Mouse (Mus musculus): Measurements from ENCODE around the gene Hist1h2ao.
"Not testable (repeated sequence)": the region's sequence is repeated elsewhere in the genome, so short reads cannot be mapped to it uniquely, and the experiment has no call there.

The Hist1h2ao gene

DNA sequence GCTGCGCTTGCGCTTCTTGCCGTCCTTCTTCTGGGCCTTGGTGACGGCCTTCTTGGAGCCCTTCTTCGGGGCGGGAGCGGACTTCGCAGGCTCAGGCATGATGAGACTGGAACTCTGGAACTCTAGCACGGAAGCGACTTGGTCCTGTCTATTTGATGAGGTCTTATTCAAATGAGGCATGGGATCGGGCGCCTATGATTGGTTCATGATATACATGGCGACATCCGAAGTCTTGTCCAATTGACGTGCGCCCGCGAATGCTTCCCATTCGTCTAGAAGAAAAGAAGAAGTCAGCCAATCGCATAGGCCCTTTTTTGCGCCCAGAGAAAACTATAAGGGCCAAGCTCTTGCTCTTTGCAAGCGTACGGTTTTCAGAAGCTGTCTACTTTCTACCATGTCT is at the start of gene Hist1h2ao, which contains the start of gene Hist1h2bq:
TSS of gene Hist1h2ao (plus strand) at position 393 of the 400 bp plus-strand sequence.
TSS of gene Hist1h2bq (minus strand) at position 125 of the 400 bp plus-strand sequence.
- not testable (repeated sequence) for DNase-seq

- DNase-seq: peak; percentile 68
Observed at GRCm38 (mm10) chr13:21778814-21779766, 31.2 kb upstream of the Hist1h2ao start.

DNA sequence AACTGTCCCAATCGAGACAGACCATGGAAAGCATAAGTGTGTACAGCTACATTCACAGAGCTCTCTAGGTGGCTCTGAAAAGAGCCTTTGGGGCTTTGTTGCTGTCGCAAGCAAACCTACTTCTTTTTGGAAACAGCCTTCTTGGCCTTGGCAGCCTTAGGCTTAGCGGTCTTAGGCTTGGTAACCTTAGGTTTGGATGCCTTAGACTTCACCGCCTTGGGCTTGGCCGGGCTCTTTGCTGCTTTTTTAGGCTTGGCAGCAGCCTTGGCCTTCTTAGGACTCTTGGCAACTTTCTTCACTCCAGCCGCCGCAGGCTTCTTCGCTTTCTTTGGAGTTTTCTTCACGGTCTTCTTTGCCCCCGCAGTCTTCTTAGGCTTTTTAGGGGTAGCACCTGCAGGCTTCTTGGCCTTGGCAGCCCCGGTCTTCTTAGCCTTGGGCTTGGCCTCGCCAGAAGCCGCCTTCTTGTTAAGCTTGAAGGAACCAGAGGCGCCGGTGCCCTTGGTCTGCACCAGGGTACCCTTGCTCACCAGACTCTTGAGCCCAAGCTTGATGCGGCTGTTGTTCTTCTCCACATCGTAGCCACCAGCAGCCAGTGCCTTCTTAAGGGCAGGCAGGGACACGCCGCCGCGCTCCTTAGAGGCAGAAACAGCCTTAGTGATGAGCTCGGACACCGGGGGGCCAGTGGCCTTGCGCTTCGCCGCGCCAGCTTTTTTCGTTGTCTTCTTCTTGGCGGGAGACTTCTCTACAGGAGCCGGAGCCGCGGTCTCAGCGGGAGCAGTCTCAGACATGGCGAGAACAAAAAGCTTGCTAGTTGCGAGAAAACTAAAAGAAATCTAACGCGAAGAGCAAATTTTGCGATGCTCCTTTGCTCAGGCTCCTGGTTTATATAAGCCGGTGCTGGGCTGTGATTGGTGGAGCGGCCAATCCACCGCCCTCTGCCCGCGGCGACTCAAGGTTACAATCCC is 30.2 kb upstream of the Hist1h2ao start, which contains the start of gene Hist1h1b:
TSS of gene Hist1h1b (minus strand) at position 859 of the 965 bp plus-strand sequence.
- DNase-seq: peak; percentile 75

GRCm38 (mm10) chr13:21781021-21781555 is 29.2 kb upstream of the Hist1h2ao start:
- DNase-seq: no peak

DNA sequence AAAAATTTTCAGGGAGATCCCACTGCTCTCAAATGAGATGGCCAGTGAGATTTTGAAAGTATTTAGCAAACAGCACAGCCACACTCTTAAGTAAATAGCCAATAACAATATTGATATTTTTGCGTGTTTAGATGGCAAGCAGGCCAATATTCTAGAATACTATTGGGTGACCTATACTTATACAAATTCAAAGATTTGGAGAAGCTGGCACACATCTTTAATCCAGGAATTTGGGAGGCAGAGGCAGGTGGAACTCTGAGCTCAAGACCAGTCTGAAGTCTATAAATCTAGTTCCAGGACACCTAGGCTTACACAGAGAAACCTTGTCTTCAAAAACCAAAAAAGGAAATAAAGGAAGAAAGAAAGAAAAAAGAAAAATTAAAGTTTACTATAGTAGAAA is 28.6 kb upstream of the Hist1h2ao start:
- no peak for DNase-seq

- DNase-seq: not testable (repeated sequence)
Observed at GRCm38 (mm10) chr13:21782361-21783254, 27.7 kb upstream of the Hist1h2ao start.

GRCm38 (mm10) chr13:21783255-21783617 is 27.0 kb upstream of the Hist1h2ao start, which contains the start of gene Hist1h3i:
Gene Hist1h3i (minus strand): TSS chr13:21783370.
- DNase-seq: peak; percentile 80

- DNase-seq: no peak
Observed at GRCm38 (mm10) chr13:21783734-21784161, 26.5 kb upstream of the Hist1h2ao start.

DNA sequence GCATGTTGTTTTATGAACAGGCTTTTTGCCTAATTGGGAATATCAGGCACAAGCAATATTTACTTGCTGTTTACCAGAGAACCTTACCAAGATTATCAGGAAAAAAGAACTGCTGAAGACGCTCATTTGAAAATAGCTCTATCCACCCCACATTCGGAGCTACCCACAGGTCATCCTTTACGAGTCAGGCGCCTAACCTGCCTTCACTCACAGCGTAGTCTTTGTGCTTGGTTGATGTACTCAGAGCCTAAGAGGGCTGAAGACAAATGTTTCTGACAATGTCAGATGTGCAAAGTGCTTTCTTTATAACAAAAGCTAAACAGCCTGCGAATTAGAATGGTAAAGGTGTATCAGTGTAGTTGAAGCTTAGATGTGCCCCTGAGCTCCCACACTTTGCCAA is 26.0 kb upstream of the Hist1h2ao start:
- DNase-seq: no peak

GRCm38 (mm10) chr13:21786189-21786898 is 23.9 kb upstream of the Hist1h2ao start:
- DNase-seq: no peak

GRCm38 (mm10) chr13:21786899-21787629 is 23.2 kb upstream of the Hist1h2ao start, which contains the start of the genes Hist1h2an and Hist1h2bp:
Gene Hist1h2an (minus strand): TSS chr13:21787218.
Gene Hist1h2bp (plus strand): TSS chr13:21787461.
- peak; percentile 91 for DNase-seq

GRCm38 (mm10) chr13:21787760-21788593 is 22.3 kb upstream of the Hist1h2ao start:
- no peak for DNase-seq

DNA sequence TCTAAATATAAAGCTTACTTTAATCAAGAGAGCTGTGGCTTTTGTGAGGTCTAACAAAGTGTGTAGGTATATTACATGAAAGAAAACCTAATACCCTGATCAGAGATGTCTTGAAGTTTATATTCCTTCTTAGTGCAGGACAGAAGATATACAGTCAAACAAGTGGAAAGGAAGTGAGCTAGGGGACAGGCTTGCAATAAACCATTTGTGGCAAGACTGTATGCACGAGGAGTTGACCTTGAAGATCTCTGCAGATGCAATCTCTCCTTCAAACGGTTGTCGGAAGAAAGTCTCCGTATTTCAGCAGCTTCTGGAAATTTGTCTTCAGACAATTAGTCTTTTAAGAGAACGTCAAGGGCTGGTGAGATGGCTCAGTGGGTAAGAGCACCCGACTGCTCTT is 20.3 kb upstream of the Hist1h2ao start:
- no peak for DNase-seq

DNA sequence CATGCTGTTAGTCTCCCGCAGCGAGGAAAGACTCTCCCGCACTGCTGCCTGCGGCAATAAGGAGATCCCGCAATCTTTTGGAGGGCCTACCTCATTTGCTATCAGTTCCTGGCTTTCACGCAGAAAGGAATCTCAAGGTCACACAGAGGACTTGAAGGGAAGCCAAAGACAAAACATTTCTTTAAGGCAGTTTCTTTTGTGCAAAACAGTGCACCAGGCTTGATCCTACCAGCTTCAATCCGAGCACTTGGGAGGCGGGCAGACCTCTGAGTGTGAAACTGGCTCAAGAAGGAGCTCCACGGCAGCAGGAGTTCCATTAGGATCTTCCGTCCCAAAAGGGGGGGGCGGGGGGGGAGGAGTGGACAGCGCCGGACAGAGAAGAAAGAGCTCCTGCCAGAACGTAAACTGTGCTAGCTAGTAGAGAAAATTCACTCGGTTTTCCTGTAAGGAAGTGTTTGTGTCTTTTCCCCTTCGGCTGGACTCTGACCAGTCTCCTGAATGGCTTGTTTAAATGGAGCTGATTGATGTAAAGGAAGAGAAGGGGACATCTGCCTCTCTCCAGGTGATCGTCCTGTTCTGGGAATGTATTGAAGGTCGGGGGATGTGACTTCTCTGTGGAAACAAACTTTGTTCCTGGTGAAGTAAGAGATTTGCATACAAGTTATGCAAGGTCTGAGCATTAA is 19.5 kb upstream of the Hist1h2ao start:
- DNase-seq: no peak

DNA sequence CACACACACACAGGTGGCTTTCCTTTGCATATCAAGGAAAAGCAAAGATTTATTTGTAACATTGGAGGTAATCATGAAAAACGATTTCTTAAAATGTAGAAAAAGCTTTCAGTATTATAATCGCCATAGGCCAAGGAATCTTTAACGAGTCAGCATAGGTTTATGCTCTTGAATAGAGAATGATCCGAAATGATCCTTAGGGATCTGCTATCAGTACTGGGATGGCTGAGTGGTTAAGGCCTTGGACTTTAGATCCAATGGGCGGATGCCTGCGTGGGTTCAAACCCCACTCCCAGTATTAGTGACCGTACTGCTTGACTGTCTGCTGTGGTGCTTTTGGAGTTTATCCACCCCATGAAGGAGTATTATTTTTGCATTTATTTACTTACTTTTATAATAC is 14.7 kb upstream of the Hist1h2ao start:
- DNase-seq: no peak

DNA sequence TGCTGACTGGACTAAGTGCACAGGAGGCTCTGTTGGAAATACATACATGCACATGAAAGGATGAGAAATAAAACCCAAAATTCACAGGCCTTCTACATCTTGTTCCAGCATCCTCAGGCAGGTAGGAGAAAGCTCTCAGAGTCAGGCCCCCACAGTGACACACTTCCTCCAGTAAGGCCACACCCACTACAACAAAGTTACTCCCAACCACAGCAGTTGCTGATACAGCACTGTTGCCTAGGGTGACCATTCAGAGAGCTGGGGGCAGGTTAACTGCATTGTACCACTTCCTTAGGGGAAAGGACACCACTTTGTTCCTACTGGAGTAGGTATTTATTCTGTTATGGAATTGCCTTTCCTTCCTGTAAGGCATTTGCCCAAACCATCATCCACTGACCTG is 13.1 kb upstream of the Hist1h2ao start:
- DNase-seq: not testable (repeated sequence)

- not testable (repeated sequence) for DNase-seq
Observed at GRCm38 (mm10) chr13:21803058-21803457, 7.2 kb upstream of the Hist1h2ao start.

DNA sequence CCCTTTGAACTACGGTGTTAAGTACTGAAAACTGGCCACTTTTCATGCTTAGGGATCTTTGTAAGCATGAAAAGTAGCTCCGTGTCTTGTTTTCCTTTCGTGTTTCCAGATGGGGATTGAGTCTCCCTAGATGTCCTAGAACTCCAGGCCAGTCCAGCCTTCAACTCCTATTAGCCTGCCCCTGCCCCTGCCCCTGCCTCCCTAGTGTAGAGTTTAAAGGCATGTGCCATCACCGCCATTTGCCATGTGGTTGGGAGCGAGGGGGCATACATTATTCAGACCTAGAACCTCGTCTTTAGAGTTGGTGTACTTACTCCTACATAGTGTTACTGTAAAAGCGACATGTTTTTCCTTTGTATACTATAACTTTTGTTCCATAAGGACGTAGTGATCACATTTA is 809 bp downstream of the Hist1h2ao start:
- not testable (repeated sequence) for DNase-seq

Measured in right cerebral cortex, adult 18-20 months (tissue).